Mouse (Mus musculus): ENCODE data around the gene Tex2. TPM values are rescaled to one million over a fixed set of nuclear protein-coding genes. Genes with fewer than 3 reads are reported as not detected.
A peak's percentile ranks its signal among the peaks of the same experiment; 100 is the strongest.
"Not testable (repeated sequence)": the region's sequence is repeated elsewhere in the genome, so short reads cannot be mapped to it uniquely, and the experiment has no call there.

Gene Tex2
- polyA plus RNA-seq (2011; ENCODE audit: insufficient read depth, insufficient read length, low replicate concordance, missing spikeins) = 9.2 and 19.2 TPM in 2 replicates

- under 1% methylated on average over 45 of the region's 45 CpGs for WGBS
- no peak for TF ChIP-seq CTCF (IDR thresholded peaks at IDR 0.05; ENCODE audit: control insufficient read depth, insufficient read depth, low read length)
- no peak for TF ChIP-seq POLR2A (IDR thresholded peaks at IDR 0.05; ENCODE audit: borderline replicate concordance, control insufficient read depth, low read depth, low read length)
Observed at GRCm38 (mm10) chr11:106612961-106613637, at the start of gene Tex2. Gene Tex2 (minus strand): TSS chr11:106613423.

GRCm38 (mm10) chr11:106662634-106663407 is 49.6 kb upstream of the Tex2 start:
- no peak overlapping the region for H3K27ac ChIP-seq (ENCODE audit: control insufficient read depth, insufficient read depth, low read depth, low read length, poor library complexity)
- peaks cover 6% of the 10 kb centered on the region for H3K4me1 ChIP-seq (ENCODE audit: control insufficient read depth, insufficient read depth, low read length)
- no peak overlapping the region for H3K4me3 ChIP-seq (replicated peaks; ENCODE audit: control insufficient read depth, low read depth, low read length)
- no peak for TF ChIP-seq POLR2A (IDR thresholded peaks at IDR 0.05; ENCODE audit: borderline replicate concordance, control insufficient read depth, low read depth, low read length)
- no peak for TF ChIP-seq CTCF (IDR thresholded peaks at IDR 0.05; ENCODE audit: control insufficient read depth, insufficient read depth, low read length)
- WGBS = 60% methylated on average over 10 of the region's 11 CpGs

More at GRCm38 (mm10) chr11:106612961-106613637, at the start of gene Tex2:
- peaks cover 5% of the 10 kb centered on the region for H3K4me1 ChIP-seq (ENCODE audit: control insufficient read depth, insufficient read depth, low read length)
- H3K27ac ChIP-seq (ENCODE audit: control insufficient read depth, insufficient read depth, low read depth, low read length, poor library complexity) = peak within 1 kb of the TSS; percentile 96
- H3K4me3 ChIP-seq (replicated peaks; ENCODE audit: control insufficient read depth, low read depth, low read length) = peak within 1 kb of the TSS; percentile 83

- TF ChIP-seq POLR2A (IDR thresholded peaks at IDR 0.05; ENCODE audit: borderline replicate concordance, control insufficient read depth, low read depth, low read length) = no peak
- no peak for TF ChIP-seq CTCF (IDR thresholded peaks at IDR 0.05; ENCODE audit: control insufficient read depth, insufficient read depth, low read length)
- Histone ChIP-seq H3K27ac (ENCODE audit: control insufficient read depth, insufficient read depth, low read depth, low read length, poor library complexity) (peak overlapping the region; percentile 25), H3K4me3 (replicated peaks; ENCODE audit: control insufficient read depth, low read depth, low read length) (no peak overlapping the region), H3K4me1 (ENCODE audit: control insufficient read depth, insufficient read depth, low read length) (peaks cover 6% of the 10 kb centered on the region)
- 17% methylated on average over 13 of the region's 13 CpGs for WGBS
Observed at GRCm38 (mm10) chr11:106660453-106661081, 47.3 kb upstream of the Tex2 start.

DNA sequence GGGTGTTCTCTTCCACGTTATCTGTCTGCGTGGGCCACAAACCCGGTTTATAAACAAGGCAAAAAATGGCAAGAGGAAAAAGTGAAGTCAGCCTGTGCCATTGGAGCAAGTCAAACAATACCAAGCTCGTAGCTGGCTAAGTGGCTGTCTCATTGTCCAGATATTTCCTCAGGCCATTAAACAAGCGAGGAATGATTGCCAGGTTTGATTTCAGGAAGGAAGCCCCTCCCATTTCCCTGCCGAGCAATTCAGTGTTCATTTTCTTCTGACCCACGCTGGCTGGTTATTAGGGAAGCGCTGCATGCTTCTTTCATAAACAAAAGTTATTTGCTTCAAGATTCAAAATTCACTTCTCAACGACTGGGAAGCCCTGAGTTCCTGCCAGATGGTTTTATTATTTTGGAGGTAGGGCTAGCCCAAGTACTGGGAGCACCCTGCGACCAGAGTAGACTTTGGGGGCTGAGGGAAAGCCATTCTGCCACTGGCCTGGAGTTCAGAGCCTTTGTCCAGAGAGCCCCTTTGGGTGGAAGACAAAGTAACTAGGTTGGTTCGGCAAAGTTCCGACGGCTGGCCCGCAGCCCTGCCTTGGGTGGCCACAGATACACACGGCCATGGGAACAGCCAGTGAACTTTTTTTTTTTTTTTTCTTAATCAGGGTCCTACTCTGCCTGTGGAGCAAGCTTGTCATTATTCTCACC is 46.5 kb upstream of the Tex2 start:
- H3K4me1 ChIP-seq (ENCODE audit: control insufficient read depth, insufficient read depth, low read length) = peaks cover 6% of the 10 kb centered on the region

GRCm38 (mm10) chr11:106658051-106658880 is 45.0 kb upstream of the Tex2 start:
- TF ChIP-seq CTCF (IDR thresholded peaks at IDR 0.05; ENCODE audit: control insufficient read depth, insufficient read depth, low read length) (no peak), POLR2A (IDR thresholded peaks at IDR 0.05; ENCODE audit: borderline replicate concordance, control insufficient read depth, low read depth, low read length) (no peak)
- no peak overlapping the region for H3K4me3 ChIP-seq (replicated peaks; ENCODE audit: control insufficient read depth, low read depth, low read length)
- peaks cover 3% of the 10 kb centered on the region for H3K4me1 ChIP-seq (ENCODE audit: control insufficient read depth, insufficient read depth, low read length)
- 21% methylated on average over 14 of the region's 14 CpGs for WGBS
- peak overlapping the region; percentile 48; the same call in 1 of the 2 replicates for H3K27ac ChIP-seq (ENCODE audit: control insufficient read depth, insufficient read depth, low read depth, low read length, poor library complexity)

More for the DNA sequence above, 46.5 kb upstream of the Tex2 start:
- no peak for TF ChIP-seq POLR2A (IDR thresholded peaks at IDR 0.05; ENCODE audit: borderline replicate concordance, control insufficient read depth, low read depth, low read length)
- TF ChIP-seq CTCF (IDR thresholded peaks at IDR 0.05; ENCODE audit: control insufficient read depth, insufficient read depth, low read length) = no peak
- no peak overlapping the region for H3K27ac ChIP-seq (ENCODE audit: control insufficient read depth, insufficient read depth, low read depth, low read length, poor library complexity)
- WGBS = 19% methylated on average over 15 of the region's 15 CpGs
- H3K4me3 ChIP-seq (replicated peaks; ENCODE audit: control insufficient read depth, low read depth, low read length) = no peak overlapping the region

DNA sequence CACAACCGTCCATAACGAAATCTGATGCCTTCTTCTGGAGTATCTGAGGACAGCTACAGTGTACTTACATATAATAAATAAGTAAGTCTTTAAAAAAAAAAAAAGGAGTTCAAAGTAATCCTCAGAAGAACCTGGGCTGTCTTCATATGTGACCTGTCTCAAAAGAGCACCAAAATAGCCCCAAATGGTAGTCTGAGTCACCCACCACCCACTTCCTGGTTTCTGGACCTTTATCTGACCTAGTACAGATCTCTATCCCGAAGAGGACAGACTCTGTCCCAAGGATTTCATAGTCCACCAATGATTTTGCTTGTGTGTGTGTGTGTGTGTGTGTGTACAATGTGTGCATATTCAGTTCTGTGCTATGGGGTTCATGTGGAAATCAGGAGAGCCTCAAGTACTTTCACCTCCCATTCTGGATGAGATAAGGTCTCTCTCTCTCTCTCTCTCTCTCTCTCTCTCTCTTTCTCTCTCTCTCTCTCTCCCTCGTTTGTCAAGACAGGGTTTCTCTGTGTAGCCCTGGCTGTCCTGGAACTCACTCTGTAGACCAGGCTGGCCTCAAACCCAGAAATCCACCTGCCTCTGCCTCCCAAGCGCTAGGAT is 43.8 kb upstream of the Tex2 start:
- 59% methylated on average over 5 of the region's 5 CpGs for WGBS
- not testable (repeated sequence) for H3K4me1 ChIP-seq (ENCODE audit: control insufficient read depth, insufficient read depth, low read length); H3K4me3 ChIP-seq (replicated peaks; ENCODE audit: control insufficient read depth, low read depth, low read length); H3K27ac ChIP-seq (ENCODE audit: control insufficient read depth, insufficient read depth, low read depth, low read length, poor library complexity)

- no peaks in the 10 kb centered on the region for H3K4me1 ChIP-seq (ENCODE audit: control insufficient read depth, insufficient read depth, low read length)
- TF ChIP-seq POLR2A (IDR thresholded peaks at IDR 0.05; ENCODE audit: borderline replicate concordance, control insufficient read depth, low read depth, low read length) = no peak
- peak; percentile 91 for TF ChIP-seq CTCF (IDR thresholded peaks at IDR 0.05; ENCODE audit: control insufficient read depth, insufficient read depth, low read length)
- whole genome bisulfite sequencing = 15% methylated on average over 13 of the region's 13 CpGs
- H3K4me3 ChIP-seq (replicated peaks; ENCODE audit: control insufficient read depth, low read depth, low read length) = no peak overlapping the region
- H3K27ac ChIP-seq (ENCODE audit: control insufficient read depth, insufficient read depth, low read depth, low read length, poor library complexity) = no peak overlapping the region
Observed at GRCm38 (mm10) chr11:106648347-106648746, 35.1 kb upstream of the Tex2 start.

Data from bone marrow, adult 2 months (tissue).